Mouse (Mus musculus) ES-E14 (cell line): ENCODE data around the gene Tmprss5.

Source experiments
- CHD2 ChIP-seq: IDR thresholded peaks from 2 replicates; pipeline ENCODE4 v1.6.1; 2014; ENCODE audit warnings: mild to moderate bottlenecking, low read depth, low read length, inconsistent platforms
- HCFC1 ChIP-seq: IDR thresholded peaks from 2 replicates; pipeline ENCODE4 v1.6.1; 2012; ENCODE audit warnings: low read length, inconsistent platforms, borderline replicate concordance; ENCODE audit not compliant: insufficient read depth
- MAFK ChIP-seq: IDR thresholded peaks from 2 replicates; pipeline ENCODE4 v1.6.1; 2014; ENCODE audit warnings: mild to moderate bottlenecking, low read depth, low read length, inconsistent platforms; ENCODE audit not compliant: insufficient read depth
- ZC3H11A ChIP-seq: IDR thresholded peaks from 2 replicates; pipeline ENCODE4 v1.6.1; 2012; ENCODE audit warnings: low read depth, mild to moderate bottlenecking, inconsistent platforms, low read length, borderline replicate concordance

- no peak for TF ChIP-seq ZC3H11A
- TF ChIP-seq CHD2, result no peak
- no peak for TF ChIP-seq MAFK
- no peak for TF ChIP-seq HCFC1
Observed at GRCm38 (mm10) chr9:49110476-49111220, 29.6 kb downstream of the Tmprss5 start.
